Mouse (Mus musculus): ENCODE results near the gene Med16. TPM values are rescaled to one million over a fixed set of nuclear protein-coding genes. Genes with fewer than 3 reads are reported as not detected.
A peak's percentile ranks its signal among the peaks of the same experiment; 100 is the strongest.

Med16 gene
- 10 to 100 TPM; 31.2 to 32.8 TPM for total RNA-seq (2021)
- long read RNA-seq, experiment 1, transcript Med16-204 (15 exons, 2,950 nt), result major isoform, 63 of 84 reads
- long read RNA-seq, experiment 1, transcript Med16-201 (15 exons, 3,197 nt), result minor isoform, 7 of 84 reads
- long read RNA-seq, experiment 1, partial matches to known transcripts, result 9 of 84 reads
- long read RNA-seq, experiment 1, other reads (novel, unspliced or antisense), result 5 of 84 reads
- long read RNA-seq, experiment 2, transcript Med16-204 (15 exons, 2,950 nt), result major isoform, 56 of 71 reads
- long read RNA-seq, experiment 2, partial matches to known transcripts, result 6 of 71 reads
- long read RNA-seq, experiment 2, other reads (novel, unspliced or antisense), result 7 of 71 reads

DNA sequence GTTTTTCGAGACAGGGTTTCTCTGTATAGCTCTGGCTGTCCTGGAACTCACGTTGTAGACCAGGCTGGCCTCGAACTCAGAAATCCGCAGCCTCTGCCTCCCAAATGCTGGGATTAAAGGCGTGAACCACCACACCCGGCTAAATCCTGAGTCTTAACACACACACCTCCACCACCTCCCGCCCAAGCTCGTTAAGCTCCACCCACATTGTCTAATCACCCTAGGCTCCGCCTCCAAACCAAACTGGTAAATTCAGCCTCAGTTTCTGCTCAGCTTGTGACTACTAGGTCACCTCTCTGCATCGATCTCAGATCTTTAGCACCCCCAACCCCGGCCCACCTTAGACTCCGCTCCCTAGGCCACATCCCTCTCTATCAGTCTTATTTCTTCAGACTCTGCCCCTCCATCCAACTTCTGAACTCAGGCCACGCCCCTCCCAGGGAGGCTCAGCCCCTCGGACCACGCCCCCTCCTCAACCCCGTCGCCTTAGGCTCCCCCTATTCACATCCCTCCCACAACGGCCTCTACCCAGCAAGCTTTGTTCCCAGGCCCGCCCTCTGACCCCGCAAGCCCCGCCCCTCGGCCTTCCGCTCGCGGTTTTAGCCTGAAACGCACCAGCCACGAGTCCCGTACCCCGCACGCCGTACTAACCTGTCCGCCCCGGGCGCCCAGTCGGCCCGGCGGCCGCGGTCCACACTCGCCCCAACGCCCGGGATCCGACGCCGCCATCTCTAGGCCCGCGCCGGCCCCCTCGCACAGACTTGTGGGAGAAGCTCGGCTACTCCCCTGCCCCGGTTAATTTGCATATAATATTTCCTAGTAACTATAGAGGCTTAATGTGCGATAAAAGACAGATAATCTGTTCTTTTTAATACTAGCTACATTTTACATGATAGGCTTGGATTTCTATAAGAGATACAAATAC, at the start of gene Med16:
Gene Med16, minus strand, starts transcription at position 757 of the 925 bp plus-strand sequence.
- peak; percentile 98 for DNase-seq (ENCODE audit: low spot score)

DNA sequence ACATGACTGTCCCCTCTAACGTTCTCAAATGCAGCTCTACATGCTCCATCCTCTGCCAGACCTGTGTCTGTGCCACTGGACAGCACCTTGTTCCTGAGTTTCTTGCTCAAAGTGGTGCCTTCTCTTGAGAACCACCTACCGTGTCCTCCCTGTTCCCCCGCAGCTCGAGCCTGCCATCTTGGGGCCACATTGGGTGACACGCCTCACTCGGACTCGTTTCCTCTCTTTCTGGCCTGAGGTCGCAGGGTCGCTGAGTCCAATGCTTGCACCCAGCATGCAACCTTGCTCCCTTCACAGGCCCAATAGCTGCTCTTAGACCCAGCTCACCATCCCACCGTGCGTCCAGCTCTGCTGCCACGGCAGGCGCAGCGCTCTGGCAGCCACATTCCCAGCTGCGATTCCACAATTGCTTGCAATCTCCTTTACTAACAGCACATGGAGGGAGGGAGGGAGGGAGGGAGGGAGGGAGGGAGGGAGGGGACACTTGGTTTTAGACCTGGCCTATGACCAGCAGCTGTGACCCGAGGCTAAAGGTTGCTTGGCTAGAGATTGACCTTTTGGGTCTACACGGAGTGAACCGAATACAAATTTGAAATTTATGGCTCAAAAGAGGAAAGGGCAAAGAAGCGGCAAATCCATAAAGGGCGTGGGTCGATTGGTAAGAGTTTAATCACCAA, 49.6 kb upstream of the Med16 start:
- DNase-seq (ENCODE audit: low spot score), result peak; percentile 88

DNA sequence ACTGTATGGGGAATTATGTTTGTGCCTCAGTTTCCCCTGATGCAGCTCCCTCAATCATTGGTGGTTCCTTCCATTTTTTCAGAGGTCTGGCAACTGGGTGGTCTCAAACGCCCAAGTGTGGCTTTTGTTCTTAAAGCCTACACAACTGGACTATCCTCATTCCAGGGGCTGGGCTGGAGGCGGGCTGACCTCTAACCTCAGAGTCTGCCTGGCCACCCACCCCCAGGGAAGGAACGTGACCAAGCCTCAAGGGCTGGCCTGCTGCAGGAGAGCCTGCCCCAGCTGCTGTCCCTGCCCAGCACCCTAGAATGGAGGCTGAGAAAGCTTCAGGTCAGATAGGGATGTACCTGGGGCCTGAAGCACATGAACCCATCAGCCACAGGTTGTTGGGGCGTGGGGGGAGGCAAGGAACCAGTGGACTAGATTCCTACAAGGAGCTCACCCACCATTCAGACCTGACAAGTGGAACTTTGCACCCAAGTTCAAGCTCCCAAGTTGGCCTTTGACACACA, 48.0 kb upstream of the Med16 start:
- no peak for DNase-seq (ENCODE audit: low spot score)

DNA sequence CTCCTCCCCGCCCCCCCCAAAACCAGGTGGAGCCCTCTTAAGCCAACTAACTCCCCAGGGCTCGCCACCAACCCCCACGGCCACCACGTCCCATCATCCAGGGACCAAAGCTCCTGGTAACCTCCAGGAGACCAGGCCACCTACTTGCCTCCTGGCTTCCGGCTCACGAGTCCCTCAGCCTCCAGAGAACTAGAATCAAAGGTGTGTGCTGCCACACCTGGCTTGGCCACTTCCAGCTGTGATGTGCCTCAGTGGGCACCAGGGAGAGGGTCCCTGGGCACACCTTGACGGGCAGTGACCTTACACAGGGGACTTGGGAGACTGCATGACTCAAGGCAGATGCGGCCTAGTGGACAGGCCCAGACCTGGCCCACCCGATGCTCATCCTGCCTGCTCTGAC, 47.0 kb upstream of the Med16 start:
- DNase-seq (ENCODE audit: low spot score), result no peak

DNA sequence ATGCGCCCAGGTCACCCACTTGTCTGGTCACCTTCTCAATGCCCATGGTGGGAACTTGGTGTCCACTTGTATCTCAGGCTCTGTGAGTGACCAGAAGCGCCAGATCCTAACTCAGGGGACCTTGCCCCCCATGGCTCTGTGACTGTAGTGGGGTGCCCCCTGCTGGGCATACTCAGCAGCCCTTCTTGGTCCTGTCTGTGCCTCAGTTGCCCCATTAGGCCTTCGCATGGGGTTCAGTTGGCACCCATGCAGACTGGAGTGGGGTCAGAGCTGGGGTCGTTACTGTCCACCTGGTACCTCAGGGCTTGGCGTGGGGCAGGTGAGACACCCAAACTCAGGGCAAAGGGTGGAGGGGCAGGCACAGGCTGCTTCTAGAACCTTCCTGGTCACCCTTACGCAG, 45.2 kb upstream of the Med16 start:
- DNase-seq (ENCODE audit: low spot score), result no peak

DNA sequence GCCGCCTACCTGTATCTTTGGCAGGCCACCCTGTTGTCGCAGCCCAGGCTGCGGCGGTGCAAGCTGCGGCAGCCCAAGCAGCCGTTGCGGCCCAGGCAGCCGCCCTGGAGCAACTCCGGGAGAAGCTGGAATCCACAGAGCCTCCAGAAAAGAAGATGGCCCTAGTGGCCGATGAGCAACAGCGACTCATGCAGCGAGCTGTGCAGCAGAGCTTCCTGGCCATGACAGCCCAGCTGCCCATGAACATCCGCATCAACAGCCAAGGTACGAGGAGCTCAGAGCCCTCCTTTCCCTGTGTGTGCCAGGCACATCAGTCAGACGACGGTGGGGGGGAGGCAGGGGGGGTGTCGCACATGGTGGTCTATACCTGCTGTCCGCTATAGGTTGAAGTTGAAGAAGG, 41.9 kb upstream of the Med16 start:
- DNase-seq (ENCODE audit: low spot score), result no peak

DNA sequence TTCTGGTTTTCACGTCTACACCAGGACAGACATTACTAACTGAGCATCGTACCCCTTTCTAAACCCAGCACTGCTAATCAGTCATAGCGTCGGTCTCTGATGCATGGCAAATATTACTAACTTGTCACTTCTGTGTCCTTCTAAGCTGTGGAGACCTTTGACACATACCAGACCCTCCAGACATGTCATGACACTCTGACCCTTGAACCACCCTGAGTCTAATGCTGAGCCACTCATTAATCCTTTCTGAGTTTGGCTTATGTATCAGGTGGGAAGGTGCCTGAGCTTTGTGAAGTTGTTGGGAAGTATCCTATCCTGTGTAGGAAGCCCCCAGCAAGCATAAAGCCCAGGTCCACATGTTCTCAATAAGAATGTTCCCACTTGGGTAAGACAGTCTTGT, 41.1 kb upstream of the Med16 start:
- DNase-seq (ENCODE audit: low spot score), result no peak

DNA sequence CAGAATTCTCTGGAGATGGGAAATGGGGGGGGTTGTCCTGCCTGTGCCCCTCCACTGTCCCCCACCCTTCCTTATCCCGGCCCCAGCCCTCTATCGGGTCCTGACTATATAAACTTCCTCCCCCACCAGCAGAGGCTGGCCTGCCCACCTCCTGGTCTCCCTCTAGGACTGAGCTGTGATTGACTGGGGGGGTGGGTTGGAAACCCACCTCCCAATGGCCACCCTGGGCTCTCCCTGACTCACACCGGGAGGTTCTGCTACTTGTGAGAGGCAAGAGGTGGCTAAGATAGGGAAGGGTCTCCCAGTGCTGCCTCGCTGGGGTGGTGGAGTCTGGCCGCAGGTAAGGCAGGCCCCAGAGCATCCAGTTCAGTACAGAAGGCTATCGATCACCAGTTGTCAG, 38.8 kb upstream of the Med16 start:
- DNase-seq (ENCODE audit: low spot score), result no peak

DNA sequence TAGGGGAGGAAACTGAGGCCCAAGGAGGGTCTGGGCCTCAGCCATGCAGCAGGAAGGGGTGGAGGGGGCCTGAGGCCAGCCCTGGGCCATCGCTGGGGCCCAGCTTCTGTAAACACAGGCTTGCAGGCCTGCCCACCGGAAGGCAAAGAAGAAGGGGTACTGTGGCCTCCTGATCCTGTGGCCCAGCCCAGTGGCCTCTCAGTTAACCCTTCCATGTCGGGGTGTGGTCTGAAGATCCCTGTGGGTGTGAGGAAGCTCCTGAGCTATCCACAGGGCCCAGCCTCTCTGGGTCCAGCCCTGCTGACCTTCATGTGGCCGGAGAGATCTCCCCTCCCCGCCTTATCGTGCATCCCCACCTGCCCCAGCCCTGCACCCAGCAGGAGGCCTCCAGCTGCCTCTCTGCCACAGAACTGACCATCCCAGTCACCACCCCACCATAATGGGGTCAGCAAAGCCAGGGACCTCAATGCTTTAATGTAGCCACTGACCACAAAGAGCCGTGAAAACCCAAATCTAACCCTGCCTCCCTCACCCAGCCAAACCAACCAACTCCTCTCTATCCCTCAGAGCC, 38.1 kb upstream of the Med16 start:
- no peak for DNase-seq (ENCODE audit: low spot score)

DNA sequence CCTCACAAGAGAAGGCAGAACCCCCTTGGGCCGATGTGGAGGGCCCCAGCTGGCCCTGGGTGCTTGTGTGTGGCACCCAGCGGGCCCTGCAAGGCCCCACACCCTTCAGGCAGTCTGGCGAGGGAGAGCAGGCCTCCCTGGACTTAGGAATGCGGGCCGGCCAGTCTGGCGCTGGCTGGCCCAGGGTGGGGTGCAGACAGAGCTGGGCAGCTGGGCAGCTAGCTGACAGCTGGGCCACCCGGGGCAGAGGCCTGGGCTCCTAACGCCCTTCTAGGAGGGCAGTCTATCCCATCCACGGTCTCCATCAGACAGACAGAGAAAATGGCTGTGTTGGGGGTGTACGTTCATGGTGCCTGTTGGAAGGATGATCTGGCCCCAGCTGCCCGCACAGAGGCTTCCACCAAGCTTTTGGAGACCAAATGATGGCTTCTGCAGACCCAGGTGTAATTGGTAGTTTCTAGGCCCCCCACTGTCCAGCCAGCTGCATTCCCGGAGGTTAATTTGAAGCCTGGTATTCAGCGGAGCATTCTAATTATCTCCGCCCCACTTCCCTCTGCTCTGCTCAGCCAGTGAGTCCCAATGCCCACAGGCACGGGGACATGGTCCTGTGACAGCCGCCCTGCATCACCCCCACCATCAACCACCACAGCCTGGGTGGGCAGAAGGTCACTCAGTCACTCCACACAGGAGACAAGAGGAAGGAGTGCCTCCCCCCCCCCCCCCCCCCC, 36.9 kb upstream of the Med16 start:
- no peak for DNase-seq (ENCODE audit: low spot score)

DNA sequence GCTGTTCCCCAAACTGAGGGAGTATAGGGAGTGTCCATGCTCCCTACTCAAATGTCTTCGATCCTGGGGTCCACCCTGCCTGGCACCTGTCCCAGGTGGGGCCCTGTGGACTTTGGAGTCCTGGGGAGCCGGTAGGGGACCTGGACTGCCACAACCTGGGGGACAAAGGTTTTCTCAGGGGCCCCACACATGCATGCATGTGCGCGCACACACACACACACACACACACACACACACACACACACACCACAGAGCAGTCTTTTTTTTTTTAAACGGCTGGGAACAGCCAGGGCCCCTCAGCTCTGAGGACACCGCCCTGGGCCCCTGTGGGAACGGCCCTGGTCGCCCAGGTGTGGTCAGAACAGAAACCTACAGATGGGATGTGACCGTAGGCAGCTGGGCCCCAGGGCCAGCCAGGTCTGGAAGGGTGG, 34.8 kb upstream of the Med16 start:
- DNase-seq (ENCODE audit: low spot score), result no peak

DNA sequence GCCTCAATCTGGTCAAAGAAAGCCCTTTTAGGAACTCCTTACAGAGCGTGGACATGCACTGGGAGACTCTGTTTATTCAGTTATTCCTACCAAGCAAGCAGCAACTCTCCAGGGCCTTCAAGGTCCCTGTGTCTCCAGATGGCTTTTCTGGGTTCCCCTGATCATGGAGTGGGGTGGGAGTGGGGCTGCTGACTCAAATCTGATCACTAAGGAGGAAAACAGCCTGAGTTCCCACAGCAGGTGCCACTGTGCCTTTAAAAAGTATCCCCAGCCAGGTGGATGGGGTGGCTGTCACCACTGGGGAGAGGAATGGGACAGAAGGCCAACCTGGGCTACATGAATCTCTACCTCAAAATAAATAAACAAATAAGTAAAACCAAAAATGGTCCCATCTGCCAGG, 34.3 kb upstream of the Med16 start:
- DNase-seq (ENCODE audit: low spot score), result no peak

DNA sequence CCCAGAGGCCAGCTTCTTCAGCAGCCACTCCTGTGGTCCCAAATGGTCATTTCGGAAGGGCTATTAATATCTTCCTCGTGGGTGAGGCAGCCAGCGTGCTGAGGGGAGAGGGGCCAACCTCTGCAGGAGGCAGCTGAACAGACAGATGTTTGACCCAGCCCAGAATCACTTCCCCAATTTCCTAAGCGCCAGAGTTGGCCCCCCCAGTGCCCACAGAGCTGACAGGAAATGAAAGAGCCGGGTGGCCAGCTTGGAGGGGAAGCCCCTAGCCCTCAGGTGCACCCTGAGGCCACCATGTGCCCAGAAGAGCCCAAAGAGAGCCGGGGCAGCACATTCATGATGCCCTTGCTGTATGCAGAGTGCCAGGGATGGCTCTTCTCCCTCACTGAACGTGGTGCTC, 32.0 kb upstream of the Med16 start:
- no peak for DNase-seq (ENCODE audit: low spot score)

DNA sequence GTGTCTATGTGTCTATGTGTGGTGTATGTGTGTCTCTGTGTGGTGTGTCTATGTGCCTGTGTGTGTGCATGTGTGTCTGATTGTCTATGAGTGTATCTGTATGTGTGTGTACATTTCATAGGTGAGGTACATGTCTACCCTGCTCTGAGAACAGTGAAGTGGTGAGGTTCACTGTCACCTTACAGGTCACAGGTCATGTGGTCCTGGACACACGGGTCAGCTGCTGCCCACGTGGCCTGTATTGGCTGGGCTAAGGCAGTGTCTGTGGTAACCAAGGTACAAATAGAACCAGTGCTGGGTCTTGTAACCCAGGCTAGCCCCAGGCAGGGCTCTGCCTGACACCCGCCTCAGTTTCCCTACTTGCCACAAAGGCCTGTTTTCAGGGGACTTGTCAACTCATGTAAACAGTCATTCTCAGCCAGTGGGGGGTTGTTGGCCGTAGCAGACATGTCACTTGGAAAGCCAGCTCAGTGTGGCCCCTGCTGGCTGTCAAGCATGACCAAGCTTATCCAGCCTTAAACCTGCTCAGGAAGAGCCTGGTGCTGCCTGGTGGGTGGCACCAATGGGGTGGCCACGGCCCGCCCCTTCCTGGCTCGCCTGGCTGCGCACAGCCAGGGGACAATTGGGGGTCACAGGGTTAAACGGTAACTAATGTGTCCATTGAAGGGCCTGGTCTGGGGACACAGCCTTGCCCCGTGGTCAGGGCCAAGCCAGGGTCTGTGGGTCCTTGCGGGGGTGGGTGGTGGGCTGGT, 29.2 kb upstream of the Med16 start:
- DNase-seq (ENCODE audit: low spot score), result no peak

DNA sequence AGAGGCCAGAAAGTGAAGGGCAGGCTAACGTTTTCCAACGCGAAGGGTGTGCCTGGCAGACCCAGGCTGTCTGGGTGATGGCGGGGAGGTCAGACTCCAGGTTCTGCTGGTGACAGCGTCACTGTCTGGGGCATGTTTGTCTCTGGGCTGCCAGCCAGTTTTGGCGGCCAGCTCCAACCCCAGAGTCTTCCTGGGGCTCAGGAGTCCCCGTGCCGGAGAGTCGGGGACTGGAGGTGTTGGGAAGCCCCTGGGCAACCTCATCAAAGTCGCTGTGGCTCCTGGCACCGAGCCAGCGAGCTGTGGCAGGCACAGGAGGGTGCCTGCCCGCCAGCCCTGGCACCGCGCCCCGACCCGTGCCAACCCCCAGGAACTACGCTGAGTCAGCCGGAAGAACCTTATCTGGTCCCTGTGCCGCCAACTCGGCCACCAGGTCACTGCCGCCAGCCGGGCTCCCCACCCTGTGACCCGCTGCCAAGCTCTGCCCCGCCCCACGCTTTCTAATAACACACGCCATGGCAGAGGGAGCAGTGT, 28.3 kb upstream of the Med16 start:
- peak; percentile 73 for DNase-seq (ENCODE audit: low spot score)

DNA sequence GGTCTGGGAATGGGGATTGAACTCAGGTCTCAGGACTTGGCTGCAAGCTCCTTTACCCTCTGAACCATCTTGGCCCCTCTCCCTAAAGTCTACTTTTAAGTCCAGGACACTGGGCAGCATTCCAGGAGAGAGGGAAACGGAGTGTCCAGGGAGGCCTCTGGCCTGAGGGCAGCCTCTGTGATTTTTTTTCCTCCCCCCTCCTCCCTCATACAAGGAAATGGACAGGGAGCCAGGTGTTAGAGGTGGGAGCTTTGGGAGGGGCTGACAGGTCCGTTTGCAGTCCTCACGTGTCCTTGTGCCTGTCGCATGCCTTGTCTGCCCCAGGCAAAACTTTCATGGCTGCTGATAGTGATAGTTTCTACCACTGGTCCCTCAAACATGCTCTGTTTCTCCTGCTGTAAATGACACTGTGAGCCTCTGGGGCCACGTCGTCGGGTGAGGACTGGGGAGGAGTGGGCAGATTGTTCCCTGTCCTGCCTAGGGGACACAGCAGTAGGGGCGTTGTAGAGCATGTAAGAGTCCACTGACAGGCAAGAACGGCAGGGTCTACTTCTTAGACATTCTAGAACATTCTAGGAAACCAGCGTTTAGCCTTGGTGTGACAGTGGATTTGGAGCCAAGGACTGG, 27.7 kb upstream of the Med16 start:
- no peak for DNase-seq (ENCODE audit: low spot score)

DNA sequence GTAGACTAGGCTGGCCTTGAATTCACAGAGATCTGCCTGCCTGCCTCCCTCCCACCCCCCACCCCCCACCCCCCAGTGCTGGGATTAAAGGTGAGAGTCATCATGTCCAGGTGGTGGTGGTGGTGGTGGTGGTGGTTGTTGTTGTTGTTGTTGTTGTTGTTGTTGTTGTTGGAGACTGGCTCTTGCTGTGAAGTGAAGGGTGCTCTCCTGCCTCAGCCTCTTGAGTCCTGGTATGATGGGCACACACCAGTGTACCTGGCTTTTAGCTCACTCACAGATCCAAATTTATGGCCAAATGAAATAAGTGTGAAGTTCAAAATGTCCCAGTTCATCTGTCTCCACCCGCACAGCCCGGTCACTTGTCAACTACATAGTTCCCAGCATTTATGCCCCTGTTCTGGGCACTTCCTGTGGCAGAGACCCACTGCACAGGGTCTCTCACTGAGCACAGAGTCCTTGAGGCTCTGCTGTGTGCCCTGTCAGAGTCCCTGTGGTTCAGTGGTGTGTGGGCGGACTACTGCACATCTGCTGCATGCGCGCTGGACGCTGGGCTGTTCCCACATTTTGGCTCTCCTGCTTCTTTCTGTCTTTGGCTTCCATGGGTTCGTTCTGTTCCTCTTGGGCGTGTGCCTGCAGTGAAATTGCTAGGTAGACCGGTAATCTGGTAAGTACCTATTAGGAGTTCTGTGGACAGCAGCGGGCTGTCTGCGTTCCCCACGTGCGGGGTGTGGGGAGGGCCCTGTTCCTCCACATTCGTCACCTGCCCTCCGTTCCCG, 26.3 kb upstream of the Med16 start:
- no peak for DNase-seq (ENCODE audit: low spot score)

DNA sequence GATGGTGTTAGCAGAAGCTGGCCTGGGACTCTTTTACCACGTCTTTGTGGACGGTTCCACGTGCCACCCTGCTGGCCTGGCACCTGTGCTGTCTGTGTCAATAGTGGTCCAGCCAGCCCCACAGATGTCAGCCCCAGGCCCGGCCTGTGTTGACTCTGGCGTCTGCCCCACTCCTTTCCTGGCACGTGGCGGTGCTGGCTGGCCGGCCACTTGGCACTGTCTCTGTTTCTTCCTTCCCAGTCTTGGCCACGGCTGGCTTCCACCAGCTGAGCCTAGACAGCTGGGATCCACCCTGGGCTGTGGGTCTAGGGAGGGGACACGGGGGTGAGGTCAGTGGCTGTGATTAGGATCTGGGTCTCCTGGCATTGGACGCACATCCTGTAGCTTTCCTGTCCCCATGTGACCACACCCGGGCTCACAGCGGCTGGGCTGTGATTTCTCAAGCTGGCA, 25.6 kb upstream of the Med16 start:
- DNase-seq (ENCODE audit: low spot score), result peak; percentile 94

Data from gastrocnemius, adult 18-20 months (tissue).